Mouse (Mus musculus): ENCODE data around the gene Coro1c.

DNA sequence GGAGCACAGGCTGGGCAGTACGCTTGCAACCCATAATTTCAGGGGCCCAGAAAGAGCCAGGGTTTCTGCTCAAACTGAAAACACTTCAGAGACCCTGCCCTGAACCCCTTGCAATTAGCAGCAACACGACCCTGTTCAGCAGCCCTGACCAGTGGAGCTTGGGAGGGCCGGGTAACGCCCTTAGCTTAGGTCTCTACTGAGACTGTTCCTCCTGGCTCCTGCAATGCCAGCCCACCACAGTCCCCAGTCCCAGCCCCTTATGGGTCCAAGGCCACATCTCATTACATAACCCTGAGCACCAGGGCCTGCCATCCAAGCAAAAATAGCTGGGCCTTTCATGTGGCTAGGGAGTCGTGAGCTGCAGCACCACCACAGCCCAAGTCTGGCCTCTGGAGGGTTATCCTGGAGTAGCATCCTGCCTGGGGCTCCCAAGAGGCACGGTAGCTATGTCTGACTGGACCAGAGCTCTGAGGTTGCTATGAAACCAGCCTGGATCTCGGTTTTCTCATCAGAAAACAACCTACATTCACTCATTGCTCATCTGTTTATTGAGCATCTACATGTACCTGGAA lies 104.1 kb downstream of the Coro1c start:
- no peak for TF ChIP-seq POLR2A (IDR thresholded peaks at IDR 0.05; ENCODE audit: borderline replicate concordance, extremely low read depth, insufficient read depth, insufficient read length, poor library complexity, severe bottlenecking)
- TF ChIP-seq CTCF (IDR thresholded peaks at IDR 0.05; ENCODE audit: borderline replicate concordance, extremely low read depth, insufficient read depth, insufficient read length): no peak
